Mouse (Mus musculus) embryo, embryonic 11.5 days (tissue): ENCODE measurements around the gene Scgb2b17.
"Not testable (repeated sequence)": the region's sequence is repeated elsewhere in the genome, so short reads cannot be mapped to it uniquely, and the experiment has no call there.

Experiments
- DNase-seq: peaks from one replicate; pipeline ENCODE4 v3.0.0-alpha.2; 2012; ENCODE audit warnings: low read depth, low spot score

Gene Scgb2b17

DNA sequence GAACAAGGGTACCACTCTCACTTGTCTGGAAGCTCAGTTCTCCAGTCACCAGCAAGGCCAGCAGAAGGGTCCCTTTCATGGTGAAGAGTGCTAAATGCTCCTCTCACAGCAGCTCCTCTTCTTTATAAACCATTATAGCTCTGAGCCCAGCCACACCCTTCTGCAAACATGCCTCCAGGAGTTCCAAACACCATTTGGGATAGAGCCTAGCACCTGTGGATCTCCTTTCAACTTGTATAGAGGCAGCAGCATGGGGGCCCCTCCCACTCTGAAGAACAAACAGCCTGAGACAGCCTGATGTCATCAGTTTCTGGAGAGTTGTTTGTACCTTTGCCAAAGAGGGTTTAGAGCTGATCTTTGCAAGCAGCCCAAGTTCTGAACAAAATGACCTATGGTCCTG lies at the start of gene Scgb2b17:
Gene Scgb2b17 (minus strand): TSS at position 101 of the 400 bp plus-strand sequence.
- DNase-seq = not testable (repeated sequence)

DNA sequence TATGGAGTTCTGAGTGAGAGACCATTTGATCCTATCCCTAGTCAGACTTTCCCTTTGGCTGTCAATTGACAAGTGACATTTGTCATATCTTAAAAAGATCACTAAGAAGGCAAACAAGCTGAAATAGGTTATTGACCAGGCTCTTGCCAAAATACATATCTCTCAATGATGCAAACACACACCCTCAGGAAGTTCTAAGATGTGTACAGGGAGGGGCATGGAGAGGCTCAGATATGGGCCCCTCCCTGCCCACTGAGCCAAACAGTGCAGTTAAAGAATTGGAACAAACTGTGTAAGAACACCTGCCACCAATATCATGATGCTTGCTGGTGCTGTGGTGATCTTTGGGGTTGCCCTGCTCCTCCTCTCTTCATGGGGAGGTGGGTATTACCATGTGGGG lies 6.8 kb upstream of the Scgb2b17 start, which contains the start of gene Scgb1b17:
Gene Scgb1b17 (plus strand): TSS at position 301 of the 400 bp plus-strand sequence.
- not testable (repeated sequence) for DNase-seq
